24 mouse cellular contexts compared by ENCODE assay signal in the genomic region with DNA sequence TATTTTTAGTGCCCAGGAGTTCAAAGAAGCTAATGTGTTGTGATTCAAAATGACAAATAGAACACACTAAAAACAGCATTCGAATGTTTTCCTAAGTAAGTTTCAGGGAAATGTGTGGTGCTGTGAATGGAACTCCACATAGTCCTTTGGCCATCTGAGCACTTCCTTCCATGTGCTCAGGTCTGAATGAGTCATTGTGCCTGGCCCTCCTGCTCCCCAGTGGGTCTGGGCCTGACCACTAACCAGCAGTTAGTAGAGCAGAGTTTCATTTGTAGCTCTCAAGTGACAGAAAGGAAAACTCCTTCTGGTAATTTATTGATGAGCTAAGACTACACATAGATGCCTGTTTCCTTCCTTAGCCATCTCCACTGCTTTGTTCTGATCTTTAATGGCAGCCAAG.
DNase-seq lines count a peak whose midpoint lies in the region; ATAC-seq and TF ChIP-seq lines count a peak whose summit lies in the region.
"Had no signal": no experiment of that assay in that cellular context is flagged by ENCODE, and none has a peak within 500 bp of the region (broad histone marks: within the 10 kb centered on the region; RNA-seq: fewer than 3 reads in every experiment).

No protein-coding gene starts in this region.

- H3K9me3 ChIP-seq in embryonic facial prominence, embryonic 14.5 days (ENCODE audit: control insufficient read depth, low read length): no peaks in the 10 kb centered on the region
- no peaks in the 10 kb centered on the region for H3K9me3 ChIP-seq in embryonic facial prominence, embryonic 10.5 days
- no peaks in the 10 kb centered on the region for H3K9me3 ChIP-seq in CH12.LX (replicated peaks; ENCODE audit: low read length)
- H3K9me3 ChIP-seq: embryonic facial prominence, embryonic 13.5 days; forebrain, embryonic 10.5 days; forebrain, embryonic 12.5 days had no signal

- no peak overlapping the region for H3K9ac ChIP-seq in embryonic facial prominence, embryonic 14.5 days (ENCODE audit: low read depth, low read length)
- H3K9ac ChIP-seq in CH12.LX (ENCODE audit: insufficient read depth, low read depth): no peak overlapping the region
- H3K9ac ChIP-seq: embryonic facial prominence, embryonic 13.5 days; forebrain, embryonic 12.5 days had no signal

- dilution Hi-C loops in CH12.LX (cut with MboI; ENCODE audit: extremely low pct_ligation_motif_present, extremely low pct_unique_long_range_greater_than_20kb, low sequenced_read_pairs): no loop called here

- H3K4me2 ChIP-seq in embryonic facial prominence, embryonic 14.5 days (ENCODE audit: low read depth, low read length): no peak overlapping the region
- H3K4me2 ChIP-seq in CH12.LX (ENCODE audit: insufficient read depth, low read depth, poor library complexity, severe bottlenecking): no peak overlapping the region
- H3K4me2 ChIP-seq: embryonic facial prominence, embryonic 13.5 days; forebrain, embryonic 12.5 days had no signal

- 0 out of 2 replicates have a peak, but pooled peaks cover 3% of the 10 kb centered on the region for H3K4me1 ChIP-seq in embryonic facial prominence, embryonic 14.5 days (ENCODE audit: control insufficient read depth, insufficient read depth, low read length)
- H3K4me1 ChIP-seq in embryonic facial prominence, embryonic 10.5 days: no peaks in the 10 kb centered on the region
- peaks cover 0 to 9% of the 10 kb centered on the region in 2 experiments; a peak in 2 of 4 replicates for H3K4me1 ChIP-seq in CH12.LX (ENCODE audit: control insufficient read depth in 1 of 2, insufficient read depth in 2 of 2)
- H3K4me1 ChIP-seq: forebrain, embryonic 10.5 days; forebrain, embryonic 12.5 days had no signal

- peak; percentile 15 for DNase-seq in embryonic facial prominence, embryonic 14.5 days (ENCODE audit: low spot score)
- no peak for DNase-seq in embryonic facial prominence, embryonic 10.5 days (ENCODE audit: low spot score)
- DNase-seq in 3T3-L1 (ENCODE audit: low read depth, low spot score) (peak; percentile 20), CH12.LX (ENCODE audit: extremely low read depth) (peak; percentile 6)
- DNase-seq in fibroblast of lung, adult 2 months (ENCODE audit: low read depth): peak; percentile 30
- DNase-seq in layer of hippocampus, postnatal 25 days (ENCODE audit: extremely low spot score in 1 of 2, low spot score in 1 of 2): no peak
- DNase-seq in left cerebral cortex, adult 9 months (ENCODE audit: low spot score in 2 of 2): no peak
- DNase-seq: adrenal gland, adult 8-10 months; adrenal gland, postnatal 14 days; adrenal gland, postnatal 36 days; B cell, adult 2 months; cerebellum, adult 11-12 months; cerebellum, adult 2 months; cerebellum, adult 9-10 months; cerebellum, postnatal 10 days; cerebellum, postnatal 25 days had no signal

- TF ChIP-seq RAD21 in CH12.LX (IDR thresholded peaks at IDR 0.05; ENCODE audit: low read depth, low read length): no peak

- no peak for TF ChIP-seq CTCF in CH12.LX (conservative IDR thresholded peaks at IDR 0.05 in 1 of 2, IDR thresholded peaks at IDR 0.05 in 1 of 2; ENCODE audit: low read depth in 2 of 2, low read length in 2 of 2)

- no peaks in the 10 kb centered on the region for H3K79me2 ChIP-seq in CH12.LX (replicated peaks; ENCODE audit: control insufficient read depth, extremely low read depth, insufficient read depth, poor library complexity, severe bottlenecking)

- H3K36me3 ChIP-seq in embryonic facial prominence, embryonic 14.5 days (ENCODE audit: control insufficient read depth, insufficient read depth, low read length): no peaks in the 10 kb centered on the region
- H3K36me3 ChIP-seq in embryonic facial prominence, embryonic 10.5 days (replicated peaks): no peaks in the 10 kb centered on the region
- no peaks in the 10 kb centered on the region for H3K36me3 ChIP-seq in CH12.LX (replicated peaks in 1 of 2; ENCODE audit: control insufficient read depth in 1 of 2, insufficient read depth in 1 of 2, low read length in 1 of 2)
- H3K36me3 ChIP-seq: embryonic facial prominence, embryonic 13.5 days; forebrain, embryonic 10.5 days; forebrain, embryonic 12.5 days had no signal

- H3K4me3 ChIP-seq in embryonic facial prominence, embryonic 14.5 days (ENCODE audit: low read depth, low read length): no peak overlapping the region
- H3K4me3 ChIP-seq in embryonic facial prominence, embryonic 10.5 days: no peak overlapping the region
- no peak overlapping the region for H3K4me3 ChIP-seq in CH12.LX (replicated peaks in 1 of 3; ENCODE audit: low read depth in 2 of 3, low read length in 2 of 3, poor library complexity in 1 of 3)
- H3K4me3 ChIP-seq: embryonic facial prominence, embryonic 13.5 days; forebrain, embryonic 10.5 days; forebrain, embryonic 12.5 days had no signal

- no peak for TF ChIP-seq EP300 in CH12.LX (IDR thresholded peaks at IDR 0.05; ENCODE audit: low read length)

- H3K27me3 ChIP-seq in embryonic facial prominence, embryonic 14.5 days (replicated peaks; ENCODE audit: control insufficient read depth, insufficient read depth, low read length): no peaks in the 10 kb centered on the region
- H3K27me3 ChIP-seq in embryonic facial prominence, embryonic 10.5 days (replicated peaks; ENCODE audit: low read depth, poor library complexity, severe bottlenecking): no peaks in the 10 kb centered on the region
- H3K27me3 ChIP-seq in CH12.LX (replicated peaks): no peaks in the 10 kb centered on the region
- H3K27me3 ChIP-seq: embryonic facial prominence, embryonic 13.5 days; forebrain, embryonic 12.5 days had no signal

- 83% methylated on average over 1 of the region's 1 CpGs for WGBS in embryonic facial prominence, embryonic 14.5 days
- WGBS in embryonic facial prominence, embryonic 10.5 days: 85% methylated on average over 1 of the region's 1 CpGs

- H3K27ac ChIP-seq in embryonic facial prominence, embryonic 14.5 days (replicated peaks; ENCODE audit: low read depth, low read length): no peak overlapping the region
- no peak overlapping the region for H3K27ac ChIP-seq in embryonic facial prominence, embryonic 10.5 days (replicated peaks)
- H3K27ac ChIP-seq in CH12.LX (ENCODE audit: insufficient read depth, low read depth): no peak overlapping the region
- H3K27ac ChIP-seq: embryonic facial prominence, embryonic 13.5 days; forebrain, embryonic 10.5 days; forebrain, embryonic 12.5 days had no signal

- no peak for ATAC-seq in embryonic facial prominence, embryonic 14.5 days (ENCODE audit: low read depth)
- ATAC-seq: activated CD4-positive, CD25-positive, alpha-beta regulatory T cell, adult 4 months; CD4-positive, CD25-positive, alpha-beta regulatory T cell, adult 4 months; forebrain, embryonic 14.5 days; forebrain, embryonic 16.5 days; Patski had no signal

- in situ Hi-C loops in CH12.LX (cut with MboI; ENCODE audit: low pct_ligation_motif_present, low pct_unique_long_range_greater_than_20kb, low sequenced_read_pairs): loop anchor here (25.0 kb wide), 1 partner anchor 808 kb away; no protein-coding TSS in a partner anchor

- TF ChIP-seq POLR2A in CH12.LX (IDR thresholded peaks at IDR 0.05; ENCODE audit: low read depth, low read length): no peak

TF ChIP-seq in CH12.LX, 34 proteins besides CTCF, POLR2A, EP300 and RAD21:
- TF ChIP-seq ZC3H11A (IDR thresholded peaks at IDR 0.05; ENCODE audit: low read depth, low read length) (no peak), CHD2 (IDR thresholded peaks at IDR 0.05; ENCODE audit: low read length) (no peak), USF2 (conservative IDR thresholded peaks at IDR 0.05; ENCODE audit: low read depth, low read length) (no peak), E2F4 (IDR thresholded peaks at IDR 0.05; ENCODE audit: insufficient replicate concordance, low read depth, low read length) (no peak), CHD1 (IDR thresholded peaks at IDR 0.05; ENCODE audit: low read depth, low read length) (no peak), MAFK (IDR thresholded peaks at IDR 0.05; ENCODE audit: insufficient replicate concordance, low read length) (no peak), PAX5 (IDR thresholded peaks at IDR 0.05; ENCODE audit: low read length) (no peak), JUND (conservative IDR thresholded peaks at IDR 0.05; ENCODE audit: low read depth, low read length) (no peak), USF1 (IDR thresholded peaks at IDR 0.05; ENCODE audit: low read depth, low read length) (no peak), MAZ (IDR thresholded peaks at IDR 0.05; ENCODE audit: low read depth, low read length) (no peak), ZMIZ1 (IDR thresholded peaks at IDR 0.05; ENCODE audit: low read depth, low read length) (no peak), ELF1 (IDR thresholded peaks at IDR 0.05; ENCODE audit: low read depth, low read length) (no peak), NRF1 (IDR thresholded peaks at IDR 0.05; ENCODE audit: low read depth, low read length) (no peak), ZKSCAN1 (IDR thresholded peaks at IDR 0.05; ENCODE audit: borderline replicate concordance, low read depth, low read length) (no peak), MYC (IDR thresholded peaks at IDR 0.05; ENCODE audit: low read depth, low read length) (no peak)

Comparison
In these comparisons a context has a peak if more than half of its experiments do, and no peak if none do; other contexts are left out.
1. DNase-seq: peak in embryonic facial prominence, embryonic 14.5 days (single experiment), 3T3-L1 (single experiment), CH12.LX (single experiment) and fibroblast of lung, adult 2 months (single experiment); none in embryonic facial prominence, embryonic 10.5 days (single experiment), layer of hippocampus, postnatal 25 days (0 of 2) and left cerebral cortex, adult 9 months (0 of 2).